Mouse (Mus musculus): ENCODE results near the gene Olfr912. TPM values are rescaled to one million over a fixed set of nuclear protein-coding genes. Genes with fewer than 3 reads are reported as not detected.

Olfr912 gene
- total RNA-seq (2021), result not detected in 2 replicates
- long read RNA-seq, experiment 1, result 0 reads
- long read RNA-seq, experiment 2, result 0 reads

DNA sequence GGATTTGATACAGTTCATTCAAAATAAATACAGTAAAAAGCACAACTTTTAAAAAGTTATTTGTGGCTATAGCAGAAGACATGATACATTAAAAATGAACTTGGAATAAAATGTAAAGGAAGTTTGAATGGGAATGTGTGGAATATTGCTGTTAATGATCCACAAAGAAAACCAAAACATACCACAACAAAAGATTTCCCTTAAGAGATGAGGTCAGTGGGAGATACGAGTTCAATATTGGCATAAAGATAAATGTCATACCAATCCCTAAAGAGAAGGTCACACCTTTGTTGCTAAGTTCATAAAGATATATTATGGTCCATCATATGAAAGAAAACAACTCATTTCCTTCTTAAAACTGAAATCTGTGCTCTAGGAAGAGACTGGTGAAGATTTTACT is at the start of gene Olfr912:
Gene Olfr912 (plus strand): TSS at position 301 of the 400 bp plus-strand sequence.
- no peak for DNase-seq

DNA sequence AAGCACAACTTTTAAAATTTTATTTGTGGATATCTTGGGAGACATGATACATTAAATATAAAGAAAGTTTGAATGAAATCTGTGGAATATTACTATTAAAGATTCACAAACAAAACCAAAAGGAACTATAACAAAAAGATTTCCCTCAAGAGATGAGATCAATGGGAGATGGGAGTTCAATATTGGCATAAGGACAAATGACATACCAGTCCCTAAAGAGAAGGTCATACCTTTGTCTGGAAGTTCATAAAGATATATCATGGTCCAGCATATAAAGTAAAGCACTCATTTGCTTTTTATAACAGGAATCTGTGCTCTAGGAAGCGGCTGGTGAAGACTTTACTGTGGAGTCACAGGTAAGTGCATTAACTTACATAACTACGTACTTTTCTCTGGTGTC is 42.4 kb upstream of the Olfr912 start, which contains the start of gene Olfr910:
Gene Olfr910 (plus strand): TSS at position 301 of the 400 bp plus-strand sequence.
- no peak for DNase-seq

DNA sequence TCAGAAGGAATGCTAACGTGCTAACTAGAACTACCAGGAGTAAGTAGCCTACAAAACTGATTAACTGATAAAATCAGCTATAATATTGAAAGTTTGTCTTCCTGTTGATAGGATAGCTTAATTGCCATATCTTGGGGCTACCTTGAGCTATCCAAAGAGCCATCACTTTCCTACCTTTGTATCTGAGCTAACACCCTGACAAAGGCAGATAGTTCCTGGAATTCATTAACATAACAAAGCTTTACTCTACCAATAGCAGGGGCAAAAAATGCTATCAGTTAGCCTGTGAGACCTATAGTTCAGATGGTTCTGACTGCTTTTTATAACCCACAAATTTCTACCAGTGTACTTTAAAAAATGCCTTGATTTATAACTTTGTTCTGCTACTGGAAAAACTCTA is 11.1 kb downstream of the Olfr912 start:
- no peak for DNase-seq

DNA sequence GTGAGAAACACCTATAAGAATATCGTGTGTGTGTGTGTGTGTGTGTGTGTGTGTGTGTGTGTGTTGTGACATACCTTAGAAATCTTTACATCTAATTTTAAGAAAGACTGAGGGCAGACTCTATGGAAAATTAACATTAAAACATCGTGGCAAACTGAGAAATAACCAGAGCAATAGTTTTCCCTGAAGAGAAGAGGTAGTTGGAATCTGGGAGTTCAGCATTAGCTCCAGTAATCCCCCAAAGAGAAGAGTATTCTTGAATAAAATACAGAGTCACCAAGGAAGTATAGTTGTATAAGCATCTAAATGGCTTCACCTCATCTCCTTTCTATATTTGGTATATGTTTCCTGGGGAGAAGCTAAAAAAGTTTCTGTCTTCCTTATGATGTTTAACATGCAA is 12.5 kb downstream of the Olfr912 start, which contains the start of gene Olfr913:
Gene Olfr913 (plus strand): TSS at position 301 of the 400 bp plus-strand sequence.
- DNase-seq, result no peak

DNA sequence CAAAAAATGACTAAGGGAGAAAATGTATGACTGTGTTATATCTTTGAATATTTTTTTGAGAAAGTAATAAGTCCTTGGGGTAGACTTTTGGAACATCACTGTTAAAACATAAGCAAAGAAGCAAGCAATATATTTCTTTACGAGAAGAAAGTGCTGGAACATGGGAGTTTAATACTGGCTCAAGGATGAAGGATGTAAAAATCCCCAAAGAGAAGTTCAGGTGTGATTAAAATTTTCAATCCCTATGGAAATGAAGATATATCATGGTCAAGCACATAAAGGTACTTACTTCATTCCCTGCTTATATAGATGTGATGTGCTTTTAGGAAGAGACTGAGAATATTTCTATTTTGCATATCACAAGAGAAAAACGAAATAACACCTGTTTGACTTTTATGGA is 24.8 kb downstream of the Olfr912 start, which contains the start of gene Olfr914:
Gene Olfr914 (plus strand): TSS at position 301 of the 400 bp plus-strand sequence.
- DNase-seq, result no peak

DNA sequence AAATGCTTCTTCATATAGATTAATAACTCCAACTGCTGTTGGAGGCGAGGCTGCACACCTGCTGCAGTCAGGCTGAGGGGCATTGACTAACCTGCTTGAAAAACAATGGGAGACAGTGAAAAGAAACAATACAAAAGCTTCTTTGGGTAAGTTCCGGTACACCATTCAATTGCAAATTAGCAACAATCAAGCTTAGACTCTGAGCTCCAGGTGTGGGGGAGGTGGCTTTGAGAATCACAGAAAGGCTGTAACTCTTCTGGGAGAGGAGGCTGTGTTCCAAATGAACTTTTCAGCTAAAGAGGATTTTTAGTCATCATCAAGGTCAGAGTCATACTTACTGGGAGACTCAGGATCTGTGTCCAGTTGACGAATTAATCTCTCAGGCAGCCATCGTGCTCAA is 52.4 kb downstream of the Olfr912 start:
- DNase-seq, result no peak

Other genes starting within 250 kb of the Olfr912 start
- gene Olfr898, start 231.8 kb upstream of the Olfr912 start, total RNA-seq (2021), result not detected in 2 replicates
- not detected in 2 replicates for gene Olfr250, start 213.3 kb upstream of the Olfr912 start, total RNA-seq (2021)
- not detected in 2 replicates for gene Olfr251, start 203.1 kb upstream of the Olfr912 start, total RNA-seq (2021)
- not detected in 2 replicates for gene Olfr147, start 178.5 kb upstream of the Olfr912 start, total RNA-seq (2021)
- gene Olfr901, start 150.7 kb upstream of the Olfr912 start, total RNA-seq (2021), result not detected in 2 replicates
- not detected in 2 replicates for gene Olfr902, start 132.5 kb upstream of the Olfr912 start, total RNA-seq (2021)
- not detected in 2 replicates for gene Olfr904, start 117.0 kb upstream of the Olfr912 start, total RNA-seq (2021)
- not detected in 2 replicates for gene Olfr905, start 109.1 kb upstream of the Olfr912 start, total RNA-seq (2021)
- not detected in 2 replicates for gene Olfr906, start 93.1 kb upstream of the Olfr912 start, total RNA-seq (2021)
- gene Olfr907, start 84.4 kb upstream of the Olfr912 start, total RNA-seq (2021), result not detected in 2 replicates
- gene Olfr911-ps1, start 58.6 kb upstream of the Olfr912 start, total RNA-seq (2021), result not detected in 2 replicates
- gene Olfr910, start 42.3 kb upstream of the Olfr912 start, total RNA-seq (2021), result not detected in 2 replicates
- gene Olfr913, start 12.6 kb downstream of the Olfr912 start, total RNA-seq (2021), result not detected in 2 replicates
- not detected in 2 replicates for gene Olfr914, start 24.9 kb downstream of the Olfr912 start, total RNA-seq (2021)
- gene Olfr916, start 79.7 kb downstream of the Olfr912 start, total RNA-seq (2021), result not detected in 2 replicates
- not detected in 2 replicates for gene Olfr917, start 85.7 kb downstream of the Olfr912 start, total RNA-seq (2021)
- gene Olfr918, start 94.4 kb downstream of the Olfr912 start, total RNA-seq (2021), result not detected in 2 replicates
- gene Olfr919, start 123.5 kb downstream of the Olfr912 start, total RNA-seq (2021), result not detected in 2 replicates
- 35.2 and 35.3 TPM in 2 replicates for gene Vwa5a, start 138.1 kb downstream of the Olfr912 start, total RNA-seq (2021)
- 0.11 and 0.26 TPM in 2 replicates for gene Olfr920, start 172.1 kb downstream of the Olfr912 start, total RNA-seq (2021)
- not detected in 2 replicates for gene Olfr921, start 192.9 kb downstream of the Olfr912 start, total RNA-seq (2021)
- not detected in 2 replicates for gene Olfr922, start 234.4 kb downstream of the Olfr912 start, total RNA-seq (2021)
- not detected in 2 replicates for gene Olfr923, start 246.4 kb downstream of the Olfr912 start, total RNA-seq (2021)